Mouse (Mus musculus) thymus, postnatal 10 days (tissue): ENCODE measurements around the gene Gm266.
A peak's percentile ranks its signal among the peaks of the same experiment; 100 is the strongest.

ENCODE experiments used
- DNase-seq, 2 experiments: peaks; one replicate each; pipeline ENCODE4 v3.0.0; 2021; ENCODE audit warnings: low spot score in 2 of 2

Gm266 gene

DNA sequence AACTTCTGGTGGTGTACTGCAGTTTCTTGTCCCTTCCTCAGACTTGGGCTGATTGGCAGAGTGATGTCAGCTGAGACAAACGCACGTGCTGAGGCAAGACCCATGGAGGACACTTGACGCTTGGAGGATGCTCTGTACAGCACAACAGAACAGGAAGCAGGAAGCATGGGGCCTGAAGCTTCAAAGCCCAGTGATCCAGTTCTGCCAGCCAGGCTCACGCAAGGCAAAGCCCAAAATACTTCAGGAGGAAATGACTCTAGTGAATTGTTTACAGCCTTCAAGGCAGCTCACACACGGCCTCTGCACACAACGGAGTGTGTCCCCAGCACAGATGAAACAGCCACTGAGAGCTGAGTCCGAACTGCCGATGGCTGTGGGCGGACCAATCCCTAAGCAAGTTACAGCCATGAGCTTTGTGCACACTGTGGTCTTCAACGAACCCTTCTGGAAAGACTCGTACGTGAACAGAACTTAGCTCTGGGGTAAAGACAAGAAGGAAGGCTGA is 17.5 kb upstream of the Gm266 start:
- no peak for DNase-seq

DNA sequence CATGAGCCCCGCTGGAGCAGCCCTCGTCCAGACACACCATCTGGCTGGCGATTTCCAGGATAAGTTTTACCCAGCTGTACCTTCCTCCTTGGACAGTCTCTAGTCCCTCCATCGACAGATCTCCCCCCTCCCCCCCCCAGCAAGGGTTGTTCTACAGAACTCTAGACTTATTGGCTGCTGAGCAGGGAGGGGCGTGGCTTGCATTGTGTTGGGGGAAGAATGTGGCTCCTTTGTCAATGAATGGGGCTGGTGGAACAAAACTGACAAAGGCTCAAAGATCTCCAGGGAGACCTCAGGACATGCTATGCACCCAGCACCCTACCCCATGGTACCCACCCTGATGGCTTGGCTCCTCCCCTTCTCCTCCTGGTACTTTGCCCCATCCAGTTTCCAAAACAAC is 15.1 kb upstream of the Gm266 start:
- no peak for DNase-seq

DNA sequence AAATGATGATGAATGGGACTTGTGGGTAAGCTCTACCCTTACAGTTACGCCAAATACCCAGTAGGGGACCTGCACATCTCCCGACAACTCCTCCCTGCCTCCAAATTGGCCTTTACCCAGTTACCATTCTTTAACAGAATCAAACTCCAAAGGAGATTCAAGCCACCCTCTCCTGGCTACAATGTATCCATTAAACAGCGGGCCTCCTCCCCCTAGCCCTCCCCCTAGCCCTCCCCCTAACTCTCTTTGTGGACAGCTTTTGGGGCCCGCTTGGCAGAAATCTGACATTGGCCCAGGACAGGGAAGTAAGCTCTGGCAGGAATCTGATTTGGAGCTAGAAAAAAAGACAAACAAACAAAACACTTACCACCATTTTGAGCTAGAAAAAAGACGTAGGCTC is 14.0 kb upstream of the Gm266 start:
- DNase-seq: no peak

DNA sequence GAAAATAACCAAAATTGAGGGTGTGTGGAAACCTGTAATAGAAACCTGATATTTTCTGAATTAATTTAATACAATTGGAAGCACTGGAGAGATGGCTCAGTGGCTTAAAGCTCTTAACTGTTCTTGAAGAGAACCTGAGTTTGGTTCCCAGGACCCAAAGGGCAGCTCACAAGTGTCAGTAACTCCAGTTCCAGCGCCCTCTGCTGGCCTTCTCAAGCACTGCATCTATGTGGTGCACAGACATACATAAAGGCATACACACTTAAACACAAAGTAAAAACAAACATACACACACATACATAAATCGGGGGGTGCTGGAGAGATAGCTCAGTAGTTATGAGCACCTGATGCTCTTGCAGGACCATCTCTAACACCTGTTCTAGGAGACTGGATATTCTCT is 11.5 kb upstream of the Gm266 start:
- no peak for DNase-seq

GRCm38 (mm10) chr12:111494931-111495330 is 9.3 kb upstream of the Gm266 start:
- no peak for DNase-seq

- no peak for DNase-seq
These were observed 3.7 kb upstream of the Gm266 start for GRCm38 (mm10) chr12:111489261-111489865.

GRCm38 (mm10) chr12:111486455-111486854 is 832 bp upstream of the Gm266 start:
- no peak for DNase-seq

GRCm38 (mm10) chr12:111485046-111485651 is 474 bp downstream of the Gm266 start:
- DNase-seq: no peak

DNA sequence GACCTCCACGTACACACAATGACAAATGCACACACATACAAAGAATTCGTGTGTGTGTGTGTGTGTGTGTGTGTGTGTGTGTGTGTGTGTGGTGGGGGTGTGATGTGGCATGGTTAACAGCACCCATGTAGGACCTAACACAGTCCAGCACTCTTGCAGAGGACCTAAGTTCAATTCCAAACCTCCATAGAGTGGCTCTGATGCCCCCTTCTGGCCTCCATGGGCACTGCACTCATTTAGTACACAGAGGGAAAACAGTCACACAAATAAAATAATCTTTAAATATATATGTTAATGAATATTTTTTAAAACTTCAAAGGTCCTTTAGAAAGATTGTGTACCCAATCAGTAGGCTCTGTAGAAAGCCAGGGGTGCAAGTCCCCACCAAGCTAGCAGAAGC is 5.7 kb downstream of the Gm266 start:
- peak in 1 of 2 experiments; percentile 51 for DNase-seq

DNA sequence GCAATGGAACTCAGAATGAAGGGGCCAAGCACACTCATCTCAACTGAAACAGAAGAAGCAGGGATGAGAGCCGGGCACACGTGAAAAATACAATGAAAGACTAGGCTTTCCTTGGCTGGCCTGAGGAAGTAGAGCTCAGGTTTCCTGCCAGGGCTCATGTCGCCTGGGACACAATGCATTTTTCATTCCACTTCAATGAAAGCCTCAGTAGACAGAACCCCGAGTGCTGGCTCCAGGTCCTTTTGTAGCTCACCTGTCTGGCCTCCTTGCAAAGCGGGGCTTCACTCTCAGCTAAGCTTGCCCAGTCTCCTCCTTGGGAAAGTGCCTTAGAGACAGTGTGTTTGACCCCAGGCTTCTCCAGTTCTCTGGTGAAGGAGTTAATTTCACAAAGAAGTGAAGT is 6.7 kb downstream of the Gm266 start:
- DNase-seq: no peak

DNA sequence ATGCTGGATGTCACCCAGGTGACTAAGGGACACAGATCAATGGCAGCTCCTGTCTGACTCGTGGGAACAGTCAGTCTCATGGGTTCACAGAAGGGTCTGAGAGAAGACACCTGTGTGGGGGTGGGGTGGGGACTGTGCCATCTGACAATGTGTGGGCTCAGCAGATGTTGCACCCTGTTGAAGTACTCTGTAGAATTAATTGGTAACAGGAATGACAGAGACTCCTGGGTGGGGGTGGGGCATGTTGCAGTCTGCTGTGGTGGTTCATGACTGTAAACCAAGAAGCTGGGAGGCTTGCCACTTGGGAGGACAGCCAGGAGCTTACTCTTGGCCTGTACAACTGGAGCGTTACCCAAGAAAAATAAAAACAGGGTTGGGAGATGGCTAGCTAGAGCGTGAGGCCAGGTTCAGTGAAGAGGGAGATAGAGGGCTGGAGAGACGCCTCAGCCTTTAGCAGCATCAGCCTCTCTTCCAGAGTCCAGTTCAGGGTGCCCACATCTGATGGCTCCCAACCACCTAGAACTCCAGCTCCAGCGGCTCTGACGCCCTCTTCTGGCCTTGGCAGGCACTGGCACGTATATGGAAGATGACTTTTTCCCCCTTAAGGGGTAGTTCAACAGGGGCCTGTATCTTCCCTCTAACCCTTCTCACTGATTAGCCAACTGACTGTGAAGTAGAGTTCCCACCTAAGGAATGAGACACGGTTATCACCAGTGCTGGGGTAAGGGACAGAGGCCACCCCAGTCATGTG is 10.6 kb downstream of the Gm266 start:
- peak; percentile 69 to 74 for DNase-seq

DNA sequence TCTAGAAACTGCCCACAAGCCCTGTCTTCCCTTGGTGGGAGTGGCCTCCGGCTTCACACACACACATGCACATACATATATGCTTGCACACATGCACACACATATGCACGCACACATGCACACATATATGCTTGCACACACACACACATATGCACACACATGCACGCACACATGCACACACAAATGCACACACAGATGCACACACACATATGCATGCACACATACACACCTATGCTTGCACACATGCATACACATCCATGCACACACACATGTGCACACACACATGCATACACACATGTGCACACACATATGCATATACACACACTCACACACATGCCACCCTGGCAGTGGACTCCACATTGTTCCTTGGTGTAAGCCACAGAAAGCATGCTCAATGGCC is 11.2 kb downstream of the Gm266 start:
- no peak for DNase-seq

- DNase-seq: no peak
These were observed 12.7 kb downstream of the Gm266 start for GRCm38 (mm10) chr12:111472886-111473285.

GRCm38 (mm10) chr12:111471721-111472120 is 13.9 kb downstream of the Gm266 start:
- no peak for DNase-seq

DNA sequence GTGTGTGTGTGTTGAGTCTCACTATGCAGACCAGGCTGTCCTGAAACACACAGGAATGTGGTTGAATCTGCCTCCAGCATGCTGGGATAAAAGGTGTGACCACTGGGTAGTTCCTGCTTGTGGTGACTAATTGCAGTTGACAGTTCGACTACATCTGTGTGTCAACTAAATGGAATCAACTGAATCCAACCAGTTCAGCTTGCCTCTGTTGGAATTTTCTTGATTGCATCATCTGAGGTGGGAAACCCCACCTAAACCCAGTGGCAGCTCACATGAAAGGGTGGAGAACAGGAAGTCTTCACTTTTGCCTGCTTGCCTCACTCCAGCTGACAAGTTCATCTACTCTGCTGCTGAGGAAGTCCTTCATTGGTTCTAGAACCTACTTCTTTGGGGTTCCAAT is 14.5 kb downstream of the Gm266 start:
- no peak for DNase-seq

GRCm38 (mm10) chr12:111469507-111469906 is 16.1 kb downstream of the Gm266 start:
- peak; percentile 34 to 82 for DNase-seq

- no peak for DNase-seq
These were observed 17.4 kb downstream of the Gm266 start for GRCm38 (mm10) chr12:111468206-111468605.

DNA sequence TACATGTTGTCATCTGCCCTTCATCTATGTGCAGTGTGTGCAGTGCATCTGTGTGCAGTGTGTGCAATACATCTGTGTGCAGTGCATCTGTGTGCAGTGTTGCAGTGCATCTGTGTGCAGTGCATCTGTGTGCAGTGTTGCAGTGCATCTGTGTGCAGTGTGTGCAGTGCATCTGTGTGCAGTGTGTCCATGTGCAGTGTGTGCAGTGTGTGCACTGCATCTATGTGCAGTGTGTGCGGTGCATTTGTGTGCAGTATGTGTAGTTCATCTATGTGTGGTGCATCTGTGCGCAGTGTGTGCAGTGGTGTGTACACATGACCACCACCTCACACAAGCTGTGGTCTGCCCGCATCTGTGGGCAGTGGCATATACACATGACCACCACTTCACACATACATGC is 19.3 kb downstream of the Gm266 start:
- no peak for DNase-seq

DNA sequence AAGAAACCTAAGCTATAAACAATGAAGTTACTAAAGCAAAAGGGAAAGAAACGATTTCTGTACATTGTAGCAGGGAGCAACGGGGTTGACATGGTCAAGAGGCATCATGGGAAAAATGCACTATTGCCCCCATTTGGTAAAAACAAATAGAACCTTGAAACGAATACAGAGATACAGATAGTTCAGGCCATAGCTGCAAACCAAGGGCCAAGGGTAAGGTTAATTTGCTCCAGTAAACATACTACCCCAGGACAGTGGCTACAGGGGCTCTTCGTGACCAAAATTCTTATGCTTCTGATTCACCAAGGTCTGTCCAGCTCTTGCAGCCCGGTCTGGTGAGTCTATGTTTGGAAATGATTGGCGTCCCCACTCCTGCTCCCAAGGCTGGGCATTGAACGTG is 22.1 kb downstream of the Gm266 start:
- no peak for DNase-seq

GRCm38 (mm10) chr12:111457742-111458141 is 27.9 kb downstream of the Gm266 start:
- DNase-seq: no peak

GRCm38 (mm10) chr12:111455860-111456259 is 29.8 kb downstream of the Gm266 start:
- no peak for DNase-seq

- DNase-seq: no peak
These were observed 30.2 kb downstream of the Gm266 start for GRCm38 (mm10) chr12:111455311-111455846.
